Mouse (Mus musculus) kidney, adult 2 months (tissue): ENCODE results near the gene Aar2. TPM values are rescaled to one million over a fixed set of nuclear protein-coding genes. Genes with fewer than 3 reads are reported as not detected.

ENCODE experiments used
- DNase-seq: peaks from one replicate; pipeline ENCODE4 v3.0.0; 2021
- H3K27ac ChIP-seq: fragments of 200-500 bp; 2 replicates; pipeline ENCODE4 v1.5.1; 2012; ENCODE audit warnings: low read depth, low read length, control low read depth, inconsistent platforms; ENCODE audit not compliant: insufficient read depth
- H3K27me3 ChIP-seq: fragments of 200-500 bp; replicated peaks from 2 replicates; pipeline ENCODE4 v1.6.1; 2012; ENCODE audit warnings: mild to moderate bottlenecking, moderate library complexity, low read length, inconsistent platforms; ENCODE audit not compliant: control insufficient read depth, insufficient read depth
- H3K36me3 ChIP-seq: fragments of 200-500 bp; 2 replicates; pipeline ENCODE4 v1.6.1; 2012; ENCODE audit warnings: mild to moderate bottlenecking, moderate library complexity, low read length, inconsistent platforms; ENCODE audit not compliant: control insufficient read depth, insufficient read depth
- H3K4me1 ChIP-seq: fragments of 200-500 bp; 2 replicates; pipeline ENCODE4 v1.6.1; 2011; ENCODE audit warnings: low read length; ENCODE audit not compliant: control insufficient read depth, insufficient read depth
- H3K4me3 ChIP-seq: fragments of 200-500 bp; 2 replicates; pipeline ENCODE4 v1.5.1; 2011; ENCODE audit warnings: mild to moderate bottlenecking, low read depth, low read length, control low read depth; ENCODE audit not compliant: insufficient read depth
- CTCF ChIP-seq: fragments of 200-500 bp; conservative IDR thresholded peaks from 2 replicates; pipeline ENCODE4 v1.5.1; 2011; ENCODE audit warnings: low read depth, mild to moderate bottlenecking, control low read depth, low read length, moderate library complexity, mixed read lengths; ENCODE audit not compliant: insufficient read depth, insufficient read length
- POLR2A ChIP-seq: fragments of 200-500 bp; IDR thresholded peaks from one replicate; pipeline ENCODE4 v1.6.1; 2011; ENCODE audit warnings: low read depth, low read length, control low read depth
- WGBS: fragments of 180-500 bp; shearing (Covaris S2); methylation state at CpG from one replicate; pipeline ENCODE4 v1.1.7; 2018; 5-methylcytosine and 5-hydroxymethylcytosine counted together
- polyA plus RNA-seq: library from polyadenylated mRNA; depleted of rRNA; stranded (reverse); fragments of >200 nt; gene quantifications from 2 replicates; pipeline ENCODE4 v1.2.3, GENCODE M21; 2012

Aar2 gene
- polyA plus RNA-seq, 1 experiment, result 25.7 TPM

DNA sequence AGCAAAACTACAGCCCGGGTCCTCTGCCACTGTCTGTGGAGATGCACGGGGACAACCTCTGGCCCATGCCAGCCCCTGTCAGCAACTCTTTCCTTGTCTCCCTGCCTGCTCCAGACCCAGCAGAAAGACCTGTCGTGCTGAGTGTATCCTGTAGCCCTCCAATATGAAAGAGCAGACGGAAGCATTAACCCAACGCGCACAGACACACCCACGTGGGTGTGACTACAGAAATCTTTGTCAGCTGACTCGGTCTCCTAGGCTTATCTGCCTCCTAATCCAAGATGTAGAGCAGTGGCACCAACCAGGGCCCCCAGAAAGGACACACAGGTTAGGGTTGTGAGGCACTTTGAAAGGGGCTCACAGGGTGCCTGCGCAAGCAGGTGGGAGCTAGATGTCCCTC, 56.3 kb downstream of the Aar2 start:
- H3K27me3 ChIP-seq, result no peaks in the 10 kb centered on the region
- 80% methylated on average over 9 of the region's 9 CpGs for WGBS
- no peak for TF ChIP-seq CTCF
- TF ChIP-seq POLR2A, result no peak
- H3K36me3 ChIP-seq, result no peaks in the 10 kb centered on the region
- H3K4me3 ChIP-seq, result no peak overlapping the region
- H3K27ac ChIP-seq, result no peak overlapping the region
- DNase-seq, result no peak
- H3K4me1 ChIP-seq, result no peaks in the 10 kb centered on the region

DNA sequence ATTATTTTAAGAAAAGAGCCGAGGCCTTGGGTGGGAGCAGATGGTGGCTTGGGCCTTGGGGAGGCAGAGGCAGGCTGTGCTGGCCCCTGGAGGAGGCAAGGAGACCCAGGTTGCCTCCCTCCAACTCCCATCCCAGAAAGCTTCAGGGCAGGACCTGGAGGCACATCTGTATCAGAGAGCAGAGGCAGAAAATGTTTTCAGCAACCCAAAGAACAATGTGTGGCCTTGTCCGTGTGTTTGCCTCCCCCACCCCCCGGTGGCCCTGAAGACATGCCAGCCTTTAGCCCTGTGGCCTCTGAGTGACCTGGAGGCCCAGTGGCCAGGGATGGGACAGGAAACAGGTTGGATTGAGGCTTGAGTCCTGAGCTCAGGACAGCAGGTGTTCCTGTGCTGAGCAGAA, 57.8 kb downstream of the Aar2 start:
- Histone ChIP-seq H3K4me3 (no peak overlapping the region), H3K36me3 (no peaks in the 10 kb centered on the region), H3K27ac (no peak overlapping the region), H3K4me1 (no peaks in the 10 kb centered on the region), H3K27me3 (no peaks in the 10 kb centered on the region)
- WGBS, result 61% methylated on average over 3 of the region's 3 CpGs
- TF ChIP-seq CTCF (no peak), POLR2A (no peak)
- no peak for DNase-seq

DNA sequence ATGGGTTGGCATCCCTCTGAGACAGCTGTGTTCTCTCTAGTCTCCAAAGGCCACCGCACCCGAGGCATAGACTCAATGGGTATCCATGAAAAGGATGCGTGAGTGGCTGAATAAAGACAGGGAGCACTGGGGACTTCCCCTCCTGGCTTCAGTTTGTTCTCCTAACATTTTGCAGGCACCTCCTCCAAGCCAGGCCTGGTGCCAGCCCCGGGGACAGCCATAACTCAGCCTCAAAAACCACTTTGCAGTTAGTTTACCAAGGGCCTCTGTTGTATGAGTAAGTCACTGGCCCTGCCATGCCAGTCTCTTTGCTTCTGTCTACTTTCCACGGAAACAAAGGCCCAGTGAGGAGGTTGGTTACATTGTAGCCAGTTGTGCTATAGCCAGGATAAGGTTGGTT, 58.6 kb downstream of the Aar2 start:
- Histone ChIP-seq H3K4me3 (no peak overlapping the region), H3K27ac (no peak overlapping the region), H3K36me3 (no peaks in the 10 kb centered on the region), H3K27me3 (no peaks in the 10 kb centered on the region), H3K4me1 (no peaks in the 10 kb centered on the region)
- 69% methylated on average over 5 of the region's 5 CpGs for WGBS
- TF ChIP-seq POLR2A (no peak), CTCF (no peak)
- DNase-seq, result no peak

DNA sequence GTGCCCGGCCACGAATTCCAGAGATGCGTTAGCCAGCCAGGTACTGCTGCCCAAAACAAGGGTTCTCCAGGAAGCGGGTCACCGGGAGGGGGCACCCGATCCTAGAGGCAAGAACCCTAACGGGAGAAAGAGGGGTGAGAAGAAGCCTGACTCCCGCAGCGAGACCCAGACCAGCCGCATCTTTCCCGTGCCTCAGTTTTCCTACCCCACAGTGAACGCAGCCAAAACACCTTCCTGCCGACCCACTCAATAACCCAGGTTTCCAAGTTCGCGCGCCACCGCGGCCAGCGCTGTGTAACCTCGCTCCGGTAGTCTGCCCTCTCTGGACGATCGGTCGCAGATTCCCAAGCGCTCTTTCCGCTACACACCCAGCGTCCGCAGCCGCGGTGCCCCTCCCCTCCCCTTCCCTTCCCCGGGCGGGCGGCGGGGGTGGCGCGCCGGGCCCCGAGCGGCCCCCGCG, 65.7 kb downstream of the Aar2 start:
- Histone ChIP-seq H3K27me3 (peaks cover 8% of the 10 kb centered on the region), H3K36me3 (no peaks in the 10 kb centered on the region), H3K4me3 (peak overlapping the region; percentile 31; the same call in 1 of the 2 replicates), H3K4me1 (no peaks in the 10 kb centered on the region), H3K27ac (no peak overlapping the region)
- DNase-seq, result peak; percentile 39
- WGBS, result 1% methylated on average over 38 of the region's 41 CpGs
- TF ChIP-seq POLR2A, result no peak
- TF ChIP-seq CTCF, result peak; percentile 39

DNA sequence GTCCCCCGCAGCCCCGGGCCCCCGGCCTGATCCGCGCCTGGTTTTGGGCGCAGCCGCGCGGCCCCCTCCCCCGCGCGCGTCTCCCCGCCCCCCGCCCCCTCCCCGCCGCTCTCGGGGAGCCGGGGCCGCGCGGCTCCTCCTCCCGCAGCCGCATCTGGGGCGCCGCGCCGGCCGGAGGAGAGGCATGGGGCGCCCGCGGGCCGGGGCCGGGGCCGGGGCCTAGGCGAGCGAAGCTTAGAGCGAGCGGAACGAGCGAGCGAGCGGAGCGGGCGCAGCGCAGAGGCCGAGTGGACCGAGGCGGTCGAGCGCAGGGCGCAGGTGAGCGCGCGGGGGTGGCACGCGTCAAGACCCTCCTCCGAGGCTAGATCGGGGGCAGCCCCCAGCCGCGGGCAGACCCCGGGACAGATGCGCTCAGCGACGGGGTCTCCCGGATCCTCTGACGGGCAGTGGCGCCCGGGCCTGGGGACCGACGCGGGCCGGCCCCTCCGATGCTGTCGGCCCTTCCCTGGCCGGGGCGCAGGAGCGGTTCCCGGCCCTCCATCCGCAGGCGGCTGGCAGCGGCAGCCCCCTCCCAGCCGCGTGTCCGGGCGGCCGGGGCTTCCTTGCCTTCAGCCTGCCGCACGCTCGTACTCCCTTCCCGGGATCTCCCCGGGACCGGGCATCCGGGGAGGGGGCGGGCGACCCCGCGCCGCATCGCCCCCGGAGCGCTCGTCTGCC, 66.3 kb downstream of the Aar2 start, which contains the start of gene Dlgap4:
Gene Dlgap4, plus strand, starts transcription at position 165 of the 717 bp plus-strand sequence.
- no peak within 1 kb of the TSS for H3K27ac ChIP-seq
- 2% methylated on average over 88 of the region's 103 CpGs for WGBS
- no peak for DNase-seq

DNA sequence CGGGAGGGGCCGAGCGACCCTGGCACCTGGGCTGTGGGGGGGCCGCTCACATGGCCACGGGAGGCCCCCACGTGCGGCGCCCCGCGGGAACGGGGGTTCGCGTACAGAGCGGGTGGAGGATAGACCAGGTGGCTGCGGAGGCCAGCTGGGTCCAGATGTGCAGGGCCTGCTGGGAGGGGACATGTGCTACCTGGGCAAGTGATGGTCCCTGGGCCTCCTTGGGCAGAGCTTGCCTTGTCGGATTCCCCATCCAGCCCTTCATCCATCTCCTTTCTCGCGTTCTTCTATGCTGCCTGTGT, 66.8 kb downstream of the Aar2 start:
- WGBS, result 1% methylated on average over 18 of the region's 18 CpGs
- no peak for DNase-seq
- no peaks in the 10 kb centered on the region for H3K4me1 ChIP-seq
- H3K4me3 ChIP-seq, result no peak overlapping the region
- peaks cover 8% of the 10 kb centered on the region for H3K27me3 ChIP-seq
- no peak for TF ChIP-seq POLR2A
- no peak for TF ChIP-seq CTCF
- H3K36me3 ChIP-seq, result no peaks in the 10 kb centered on the region
- no peak overlapping the region for H3K27ac ChIP-seq

More for the DNA sequence above, 66.3 kb downstream of the Aar2 start, which contains the start of gene Dlgap4:
- Histone ChIP-seq H3K4me1 (no peaks in the 10 kb centered on the region), H3K36me3 (no peaks in the 10 kb centered on the region), H3K4me3 (peak within 1 kb of the TSS; percentile 36), H3K27me3 (peaks cover 8% of the 10 kb centered on the region)
- no peak for TF ChIP-seq POLR2A
- TF ChIP-seq CTCF, result no peak

DNA sequence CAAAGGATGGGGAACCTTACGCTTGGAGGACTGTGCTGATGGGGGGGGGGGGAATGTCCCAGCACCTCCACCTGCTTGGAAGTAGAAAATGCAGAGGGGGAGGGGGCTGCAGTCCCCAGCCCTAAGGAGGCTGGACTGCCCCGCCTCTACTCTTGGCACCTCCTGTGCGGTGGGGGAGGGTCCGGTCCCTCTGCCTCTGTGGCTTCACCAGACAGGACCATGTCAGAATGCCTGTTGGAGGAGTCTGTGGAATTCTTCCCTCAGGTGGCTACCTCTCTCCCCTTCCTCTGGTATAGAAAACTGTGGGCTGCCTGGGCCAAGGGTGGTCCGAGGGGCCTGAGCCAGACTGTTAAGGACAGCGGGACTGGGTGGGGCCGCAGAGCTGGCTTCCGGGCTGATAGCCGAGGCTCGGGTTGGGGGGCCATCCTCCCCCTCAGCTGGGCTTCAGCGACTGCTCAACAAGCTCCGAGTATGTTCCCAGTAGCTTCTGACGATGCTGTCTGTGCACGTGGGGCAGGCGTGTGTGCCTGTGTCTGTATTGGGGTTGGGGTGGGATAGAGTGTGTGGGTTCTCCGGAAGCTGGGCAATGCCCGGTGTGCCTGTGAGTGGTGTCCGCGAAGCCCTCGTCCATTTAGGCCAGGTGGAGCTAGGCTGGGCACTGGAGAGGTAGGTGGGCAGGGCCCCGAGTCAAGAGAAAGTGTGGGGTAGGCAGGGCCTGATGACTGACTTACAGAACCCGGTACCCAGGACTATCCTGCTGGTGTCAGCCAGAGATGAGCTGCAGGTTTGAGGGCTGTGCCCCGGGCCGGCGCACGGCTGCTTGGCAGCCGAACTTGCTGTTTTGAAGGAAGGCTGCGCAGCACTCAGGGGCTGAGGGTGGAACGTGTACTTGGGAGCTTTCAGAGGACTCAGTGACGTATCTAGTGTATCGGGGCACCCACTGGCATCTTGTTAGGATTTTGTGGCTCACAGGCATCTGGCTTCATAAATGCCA, 67.6 kb downstream of the Aar2 start:
- WGBS, result 12% methylated on average over 31 of the region's 31 CpGs
- Histone ChIP-seq H3K27me3 (peaks cover 8% of the 10 kb centered on the region), H3K27ac (no peak overlapping the region), H3K36me3 (no peaks in the 10 kb centered on the region), H3K4me1 (no peaks in the 10 kb centered on the region), H3K4me3 (no peak overlapping the region)
- no peak for DNase-seq
- no peak for TF ChIP-seq POLR2A
- TF ChIP-seq CTCF, result no peak
